Comparison of ENCODE assay signal across 26 mouse cellular contexts in genomic region chr14:86837642-86838041, GRCm38 (mm10).
A peak's percentile ranks its signal among the peaks of the same experiment; 100 is the strongest.
DNase-seq lines count a peak whose midpoint lies in the region; ATAC-seq lines count a peak whose summit lies in the region.
"Had no signal": no experiment of that assay in that cellular context is flagged by ENCODE, and none has a peak within 500 bp of the region (broad histone marks: within the 10 kb centered on the region; RNA-seq: fewer than 3 reads in every experiment).

No protein-coding gene starts in this region.

- no peaks in the 10 kb centered on the region for H3K4me1 ChIP-seq in intestine, embryonic 16.5 days (ENCODE audit: control insufficient read depth, insufficient read depth, low read length)
- no peaks in the 10 kb centered on the region for H3K4me1 ChIP-seq in intestine, embryonic 15.5 days (replicated peaks)
- H3K4me1 ChIP-seq: embryonic facial prominence, embryonic 13.5 days; embryonic facial prominence, embryonic 15.5 days; forebrain, embryonic 12.5 days had no signal

- ATAC-seq in intestine, embryonic 16.5 days = peak; percentile 59
- no peak for ATAC-seq in intestine, embryonic 15.5 days
- ATAC-seq: CD4-positive, CD25-positive, alpha-beta regulatory T cell, adult 4 months; forebrain, embryonic 14.5 days; forebrain, embryonic 16.5 days; Patski had no signal

- WGBS in intestine, embryonic 16.5 days = 59% methylated on average over 2 of the region's 2 CpGs
- WGBS in intestine, embryonic 15.5 days = 65% methylated on average over 2 of the region's 2 CpGs
- 21% methylated on average over 2 of the region's 2 CpGs for WGBS in large intestine, adult 2 months

- H3K36me3 ChIP-seq in intestine, embryonic 16.5 days (ENCODE audit: control insufficient read depth, insufficient read depth, low read length) = no peaks in the 10 kb centered on the region
- no peaks in the 10 kb centered on the region for H3K36me3 ChIP-seq in intestine, embryonic 15.5 days
- H3K36me3 ChIP-seq: embryonic facial prominence, embryonic 13.5 days; embryonic facial prominence, embryonic 15.5 days; forebrain, embryonic 10.5 days; forebrain, embryonic 12.5 days had no signal

- H3K9ac ChIP-seq in intestine, embryonic 16.5 days (ENCODE audit: low read depth, low read length) = no peak overlapping the region
- no peak overlapping the region for H3K9ac ChIP-seq in intestine, embryonic 15.5 days
- H3K9ac ChIP-seq: embryonic facial prominence, embryonic 13.5 days; embryonic facial prominence, embryonic 15.5 days; forebrain, embryonic 12.5 days had no signal

- DNase-seq in R1 (ENCODE audit: low read depth, low spot score) = peak; percentile 8
- peak; percentile 32 for DNase-seq in large intestine, adult 2 months (ENCODE audit: low read depth, low spot score)
- no peak for DNase-seq in frontal cortex, postnatal 14 days (ENCODE audit: low spot score in 2 of 2)
- DNase-seq: adrenal gland, adult 2 months; adrenal gland, postnatal 10 days; adrenal gland, postnatal 25 days; B cell, adult 2 months; cerebellum, adult 11 months; cerebellum, adult 18-20 months; cerebellum, adult 8-10 months; cerebellum, adult 9-11 months; cerebellum, postnatal 36 days; embryo, embryonic 11 days had no signal

- H3K4me3 ChIP-seq in intestine, embryonic 16.5 days (ENCODE audit: low read length) = no peak overlapping the region
- H3K4me3 ChIP-seq in intestine, embryonic 15.5 days (replicated peaks) = no peak overlapping the region
- H3K4me3 ChIP-seq: embryonic facial prominence, embryonic 13.5 days; embryonic facial prominence, embryonic 15.5 days; erythroblast, embryonic 14.5 days; forebrain, embryonic 10.5 days; forebrain, embryonic 12.5 days had no signal

- no peaks in the 10 kb centered on the region for H3K27me3 ChIP-seq in intestine, embryonic 16.5 days (replicated peaks; ENCODE audit: control insufficient read depth, insufficient read depth, low read length)
- no peaks in the 10 kb centered on the region for H3K27me3 ChIP-seq in intestine, embryonic 15.5 days (replicated peaks)
- H3K27me3 ChIP-seq: CH12.LX; embryonic facial prominence, embryonic 13.5 days; embryonic facial prominence, embryonic 15.5 days; forebrain, embryonic 12.5 days; Patski had no signal

- no peak overlapping the region for H3K4me2 ChIP-seq in intestine, embryonic 16.5 days (ENCODE audit: low read depth, low read length)
- H3K4me2 ChIP-seq in intestine, embryonic 15.5 days (replicated peaks) = no peak overlapping the region
- H3K4me2 ChIP-seq: embryonic facial prominence, embryonic 13.5 days; embryonic facial prominence, embryonic 15.5 days; forebrain, embryonic 12.5 days had no signal

- H3K9me3 ChIP-seq in intestine, embryonic 16.5 days (ENCODE audit: control insufficient read depth, low read length) = no peaks in the 10 kb centered on the region
- H3K9me3 ChIP-seq in intestine, embryonic 15.5 days = no peaks in the 10 kb centered on the region
- H3K9me3 ChIP-seq: embryonic facial prominence, embryonic 13.5 days; embryonic facial prominence, embryonic 15.5 days; forebrain, embryonic 10.5 days; forebrain, embryonic 12.5 days; G1E had no signal

- H3K27ac ChIP-seq in intestine, embryonic 16.5 days (ENCODE audit: low read length) = no peak overlapping the region
- H3K27ac ChIP-seq in intestine, embryonic 15.5 days = no peak overlapping the region
- H3K27ac ChIP-seq: embryonic facial prominence, embryonic 13.5 days; embryonic facial prominence, embryonic 15.5 days; forebrain, embryonic 10.5 days; forebrain, embryonic 12.5 days had no signal

Comparison
In these comparisons a context has a peak if more than half of its experiments do, and no peak if none do; other contexts are left out.
1. DNase-seq: peak in R1 (single experiment) and large intestine, adult 2 months (single experiment); none in frontal cortex, postnatal 14 days (0 of 2).